Mouse (Mus musculus): ENCODE results near the gene Tmem132d.
"Not testable (repeated sequence)": the region's sequence is repeated elsewhere in the genome, so short reads cannot be mapped to it uniquely, and the experiment has no call there.

The Tmem132d gene

GRCm38 (mm10) chr5:127755594-127755993 lies 677.3 kb downstream of the Tmem132d start:
- DNase-seq = peak; percentile 95

DNA sequence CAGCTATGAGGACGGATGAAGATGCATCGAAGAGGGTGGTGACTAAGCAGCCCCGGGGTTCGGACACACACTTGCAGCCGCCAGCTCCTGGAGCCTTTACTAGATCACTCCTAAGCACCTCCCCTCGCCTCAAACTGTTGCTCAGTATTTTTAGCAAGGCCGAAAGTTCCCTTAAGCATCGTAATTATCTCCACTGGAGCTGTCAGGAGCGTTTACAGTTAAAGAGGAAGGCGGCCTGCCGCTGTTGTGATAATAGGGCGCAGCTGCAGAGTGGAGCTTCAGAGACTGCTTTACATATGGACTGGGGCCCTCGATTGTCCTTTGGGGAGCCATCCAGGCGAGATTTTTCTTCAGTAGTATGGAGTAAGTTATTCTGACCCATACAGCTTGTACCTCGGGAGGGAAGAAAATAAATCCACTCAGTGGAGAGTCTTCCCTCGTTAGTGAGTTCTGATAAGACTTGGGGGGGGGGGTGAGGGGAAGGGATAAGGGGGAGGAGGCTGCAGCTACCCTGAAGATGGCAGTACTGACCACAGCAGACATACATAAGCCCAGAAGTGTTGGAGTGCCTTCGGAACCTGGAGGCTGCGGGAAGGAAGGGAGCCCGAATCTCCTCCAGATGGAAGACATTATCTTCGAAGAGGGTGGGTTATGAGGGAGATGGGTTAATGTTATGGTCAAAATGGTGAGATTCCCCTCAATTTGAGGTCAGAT lies 681.5 kb downstream of the Tmem132d start:
- DNase-seq = peak; percentile 96

GRCm38 (mm10) chr5:127749540-127749939 lies 683.3 kb downstream of the Tmem132d start:
- not testable (repeated sequence) for DNase-seq

DNA sequence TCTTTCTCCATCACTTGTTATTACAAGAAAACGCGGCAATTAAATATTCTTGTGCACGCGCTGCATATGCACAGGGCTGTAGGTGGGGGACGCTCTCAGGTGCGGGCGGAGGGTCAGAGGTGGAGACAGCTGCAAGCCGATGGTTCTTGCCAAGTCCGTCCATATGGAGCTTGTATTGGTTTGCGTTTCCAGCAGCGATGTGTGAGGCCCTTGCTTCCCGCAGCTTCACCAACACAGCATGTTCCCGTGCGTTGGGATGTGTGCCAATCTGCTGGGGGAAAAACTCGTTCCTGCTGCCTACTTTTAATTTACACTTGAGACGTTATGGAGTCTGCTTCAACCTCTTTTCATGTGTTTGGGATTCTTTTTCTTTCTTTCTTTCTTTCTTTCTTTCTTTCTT lies 691.5 kb downstream of the Tmem132d start:
- DNase-seq = no peak
